Comparison of ENCODE assay signal across 18 mouse cellular contexts in genomic region chr5:44219871-44220270, GRCm38 (mm10). TPM values are rescaled to one million over a fixed set of nuclear protein-coding genes. Genes with fewer than 3 reads are reported as not detected.
A peak's percentile ranks its signal among the peaks of the same experiment; 100 is the strongest.
DNase-seq lines count a peak whose midpoint lies in the region; ATAC-seq and TF ChIP-seq lines count a peak whose summit lies in the region.
"Had no signal": no experiment of that assay in that cellular context is flagged by ENCODE, and none has a peak within 500 bp of the region (broad histone marks: within the 10 kb centered on the region; RNA-seq: fewer than 3 reads in every experiment).

No protein-coding gene starts in this region.

- ATAC-seq in heart, postnatal 0 days (ENCODE audit: insufficient read depth, low read depth), result no peak
- ATAC-seq in midbrain, embryonic 14.5 days (ENCODE audit: low FRiP score, low TSS enrichment), result no peak
- ATAC-seq: forebrain, embryonic 15.5 days had no signal

- H3K9ac ChIP-seq in heart, postnatal 0 days (replicated peaks; ENCODE audit: low read depth, low read length), result no peak overlapping the region
- no peak overlapping the region for H3K9ac ChIP-seq in midbrain, embryonic 14.5 days (replicated peaks; ENCODE audit: low read length)
- H3K9ac ChIP-seq: embryonic facial prominence, embryonic 12.5 days; forebrain, embryonic 15.5 days; hindbrain, embryonic 15.5 days had no signal

- H3K4me1 ChIP-seq in heart, postnatal 0 days (ENCODE audit: control insufficient read depth, insufficient read depth), result peaks cover 13% of the 10 kb centered on the region
- H3K4me1 ChIP-seq in midbrain, embryonic 10.5 days, result peaks cover 18% of the 10 kb centered on the region
- H3K4me1 ChIP-seq in midbrain, embryonic 14.5 days (ENCODE audit: control insufficient read depth, insufficient read depth, low read length), result peaks cover 13% of the 10 kb centered on the region
- H3K4me1 ChIP-seq in limb, embryonic 10.5 days, result peaks cover 14% of the 10 kb centered on the region

- TF ChIP-seq EP300 in heart, postnatal 0 days (IDR thresholded peaks at IDR 0.05; ENCODE audit: low read depth), result no peak

- TF ChIP-seq CTCF in heart, postnatal 0 days (IDR thresholded peaks at IDR 0.05; ENCODE audit: low read depth), result no peak

- H3K36me3 ChIP-seq in heart, postnatal 0 days (replicated peaks; ENCODE audit: control insufficient read depth, insufficient read depth, low read length), result peaks cover 18% of the 10 kb centered on the region
- peaks cover 25% of the 10 kb centered on the region for H3K36me3 ChIP-seq in midbrain, embryonic 10.5 days
- H3K36me3 ChIP-seq in midbrain, embryonic 14.5 days (ENCODE audit: control insufficient read depth, insufficient read depth, low read length), result peaks cover 12% of the 10 kb centered on the region
- peaks cover 31% of the 10 kb centered on the region for H3K36me3 ChIP-seq in limb, embryonic 10.5 days
- H3K36me3 ChIP-seq: embryonic facial prominence, embryonic 12.5 days had no signal

- no peak overlapping the region; the same call in 1 of the 2 replicates for H3K4me2 ChIP-seq in heart, postnatal 0 days (ENCODE audit: low read depth, low read length)
- H3K4me2 ChIP-seq in midbrain, embryonic 14.5 days (ENCODE audit: low read length), result no peak overlapping the region
- H3K4me2 ChIP-seq: embryonic facial prominence, embryonic 12.5 days; forebrain, embryonic 15.5 days; hindbrain, embryonic 15.5 days had no signal

- H3K27ac ChIP-seq in heart, postnatal 0 days (ENCODE audit: low read depth), result peak overlapping the region; percentile 26; the same call in 1 of the 2 replicates
- no peak overlapping the region for H3K27ac ChIP-seq in midbrain, embryonic 10.5 days (replicated peaks)
- no peak overlapping the region for H3K27ac ChIP-seq in midbrain, embryonic 14.5 days (replicated peaks; ENCODE audit: low read depth, low read length)
- H3K27ac ChIP-seq in limb, embryonic 10.5 days, result no peak overlapping the region
- H3K27ac ChIP-seq: embryonic facial prominence, embryonic 12.5 days; forebrain, embryonic 15.5 days; hindbrain, embryonic 15.5 days had no signal

- 71% methylated on average over 4 of the region's 4 CpGs for WGBS in heart, postnatal 0 days
- 76% methylated on average over 4 of the region's 4 CpGs for WGBS in midbrain, embryonic 10.5 days
- 86% methylated on average over 4 of the region's 4 CpGs for WGBS in midbrain, embryonic 14.5 days
- 56% methylated on average over 4 of the region's 4 CpGs for WGBS in limb, embryonic 10.5 days

- no peak for DNase-seq in heart, postnatal 0 days (ENCODE audit: low spot score)
- no peak for DNase-seq in heart, postnatal 25 days (ENCODE audit: low spot score)
- DNase-seq in midbrain, embryonic 10.5 days (ENCODE audit: low spot score), result peak; percentile 8
- DNase-seq in midbrain, embryonic 14.5 days, result no peak
- DNase-seq in limb, embryonic 10.5 days (ENCODE audit: low spot score), result peak; percentile 25
- DNase-seq in thymus, postnatal 25 days, result peak; percentile 54
- no peak for DNase-seq in B cell, adult 2 months
- DNase-seq in urinary bladder, adult 18-20 months (ENCODE audit: low spot score in 2 of 2), result no peak
- DNase-seq: adrenal gland, postnatal 10 days; cerebellum, adult 11-12 months; cerebellum, adult 9-10 months; cerebellum, postnatal 25 days; gastrocnemius, postnatal 14 days; heart, postnatal 36 days had no signal

- intact Hi-C loops in heart, postnatal 25 days (cut with DNase I), result no loop called here

- H3K4me3 ChIP-seq in heart, postnatal 0 days (ENCODE audit: low read depth, low read length), result no peak overlapping the region
- no peak overlapping the region for H3K4me3 ChIP-seq in midbrain, embryonic 10.5 days
- no peak overlapping the region for H3K4me3 ChIP-seq in midbrain, embryonic 14.5 days (replicated peaks; ENCODE audit: low read depth, low read length)
- H3K4me3 ChIP-seq in limb, embryonic 10.5 days, result no peak overlapping the region
- H3K4me3 ChIP-seq: embryonic facial prominence, embryonic 12.5 days; forebrain, embryonic 15.5 days; hindbrain, embryonic 15.5 days had no signal

- no peaks in the 10 kb centered on the region for H3K27me3 ChIP-seq in heart, postnatal 0 days (ENCODE audit: control insufficient read depth, insufficient read depth, low read length)
- H3K27me3 ChIP-seq in midbrain, embryonic 10.5 days (ENCODE audit: low read depth, poor library complexity, severe bottlenecking), result no peaks in the 10 kb centered on the region
- no peaks in the 10 kb centered on the region for H3K27me3 ChIP-seq in midbrain, embryonic 14.5 days (ENCODE audit: control insufficient read depth, insufficient read depth, low read length)
- no peaks in the 10 kb centered on the region for H3K27me3 ChIP-seq in limb, embryonic 10.5 days (ENCODE audit: low read depth, poor library complexity, severe bottlenecking)
- H3K27me3 ChIP-seq: embryonic facial prominence, embryonic 12.5 days; forebrain, embryonic 15.5 days; hindbrain, embryonic 15.5 days had no signal

- no peaks in the 10 kb centered on the region for H3K9me3 ChIP-seq in heart, postnatal 0 days (replicated peaks; ENCODE audit: control insufficient read depth, low read length)
- H3K9me3 ChIP-seq in midbrain, embryonic 10.5 days (replicated peaks), result no peaks in the 10 kb centered on the region
- H3K9me3 ChIP-seq in midbrain, embryonic 14.5 days (ENCODE audit: control insufficient read depth, low read length), result no peaks in the 10 kb centered on the region
- no peaks in the 10 kb centered on the region for H3K9me3 ChIP-seq in limb, embryonic 10.5 days (replicated peaks)
- H3K9me3 ChIP-seq: embryonic facial prominence, embryonic 12.5 days; forebrain, embryonic 15.5 days; G1E; hindbrain, embryonic 15.5 days had no signal

RNA-seq across cellular contexts. Expression of gene Tapt1, which starts 6.6 kb away (rescaled TPM):
- total RNA-seq in heart, postnatal 0 days (2014; rRNA removed; ENCODE audit: low replicate concordance), result 36.4 and 57.4 TPM in 2 replicates
- 14.4 and 15.7 TPM in 2 replicates for polyA plus RNA-seq in heart, postnatal 0 days (2015; fragmentation: Nextera tagmentation; extraction: Ambion mirVana)
- total RNA-seq in heart, postnatal 25 days (2021), result 10 to 100 TPM; 19.7 to 19.9 TPM
- polyA plus RNA-seq in midbrain, embryonic 10.5 days (2016; fragmentation: Nextera tagmentation; extraction: Ambion mirVana), result 22.9 and 25.0 TPM in 2 replicates
- polyA plus RNA-seq in midbrain, embryonic 14.5 days (2014; fragmentation: Nextera tagmentation; extraction: Ambion mirVana), result 31.7 and 34.6 TPM in 2 replicates
- polyA plus RNA-seq in limb, embryonic 10.5 days (2016; fragmentation: Nextera tagmentation; extraction: Ambion mirVana), result 30.5 and 32.4 TPM in 2 replicates

Comparison
In these comparisons a context has a peak if more than half of its experiments do, and no peak if none do; other contexts are left out.
1. DNase-seq: peak in midbrain, embryonic 10.5 days (single experiment), limb, embryonic 10.5 days (single experiment) and thymus, postnatal 25 days (single experiment); none in heart, postnatal 0 days (single experiment), heart, postnatal 25 days (single experiment), midbrain, embryonic 14.5 days (single experiment), B cell, adult 2 months (0 of 2) and urinary bladder, adult 18-20 months (0 of 2).